Mouse (Mus musculus): ENCODE data around the gene Sgca.

GRCm38 (mm10) chr11:94934526-94934925 lies 41.6 kb downstream of the Sgca start:
- TF ChIP-seq CTCF (IDR thresholded peaks at IDR 0.05; ENCODE audit: borderline replicate concordance, extremely low read depth, insufficient read depth, insufficient read length) = no peak
- no peak for TF ChIP-seq POLR2A (IDR thresholded peaks at IDR 0.05; ENCODE audit: borderline replicate concordance, extremely low read depth, insufficient read depth, insufficient read length, poor library complexity, severe bottlenecking)

Data from brain, embryonic 14.5 days (tissue).